Mouse (Mus musculus) erythroblast, embryonic 14.5 days (primary cell): Measurements from ENCODE around the gene Tcf7l1.

Experiments
- GATA1 ChIP-seq: IDR thresholded peaks from 2 replicates; pipeline ENCODE4 v1.6.1; 2012; ENCODE audit warnings: low read length, inconsistent platforms, mixed read lengths
- TAL1 ChIP-seq: IDR thresholded peaks from 3 replicates; pipeline ENCODE4 v1.6.1; 2012; ENCODE audit warnings: low read length, inconsistent platforms, mixed read lengths

- TF ChIP-seq TAL1 (no peak), GATA1 (no peak)
Observed at GRCm38 (mm10) chr6:72837756-72838155, 48.7 kb upstream of the Tcf7l1 start.
